Mouse (Mus musculus): ENCODE data around the gene Hs1bp3.

Gene Hs1bp3

GRCm38 (mm10) chr12:8364321-8364838, 51.1 kb downstream of the Hs1bp3 start:
- DNase-seq (ENCODE audit: low spot score): no peak

- DNase-seq (ENCODE audit: low spot score): no peak
These were observed 52.1 kb downstream of the Hs1bp3 start for GRCm38 (mm10) chr12:8365336-8365735.

GRCm38 (mm10) chr12:8365905-8366576, 52.8 kb downstream of the Hs1bp3 start:
- DNase-seq (ENCODE audit: low spot score): no peak

- no peak for DNase-seq (ENCODE audit: low spot score)
These were observed 53.5 kb downstream of the Hs1bp3 start for GRCm38 (mm10) chr12:8366688-8367087.

- no peak for DNase-seq (ENCODE audit: low spot score)
These were observed 58.7 kb downstream of the Hs1bp3 start for GRCm38 (mm10) chr12:8371746-8372510.

GRCm38 (mm10) chr12:8372511-8373180, 59.4 kb downstream of the Hs1bp3 start:
- no peak for DNase-seq (ENCODE audit: low spot score)

GRCm38 (mm10) chr12:8373741-8374140, 60.5 kb downstream of the Hs1bp3 start:
- DNase-seq (ENCODE audit: low spot score): no peak

GRCm38 (mm10) chr12:8377169-8377568, 63.9 kb downstream of the Hs1bp3 start:
- DNase-seq (ENCODE audit: low spot score): no peak

- no peak for DNase-seq (ENCODE audit: low spot score)
These were observed 64.9 kb downstream of the Hs1bp3 start for GRCm38 (mm10) chr12:8377955-8378620.

GRCm38 (mm10) chr12:8379795-8380521, 66.7 kb downstream of the Hs1bp3 start:
- DNase-seq (ENCODE audit: low spot score): no peak

GRCm38 (mm10) chr12:8380944-8381343, 67.7 kb downstream of the Hs1bp3 start:
- DNase-seq (ENCODE audit: low spot score): no peak

GRCm38 (mm10) chr12:8381940-8382339, 68.7 kb downstream of the Hs1bp3 start:
- DNase-seq (ENCODE audit: low spot score): no peak

GRCm38 (mm10) chr12:8383822-8384221, 70.6 kb downstream of the Hs1bp3 start:
- DNase-seq (ENCODE audit: low spot score): no peak

- DNase-seq (ENCODE audit: low spot score): no peak
These were observed 73.3 kb downstream of the Hs1bp3 start for GRCm38 (mm10) chr12:8386451-8387011.

- no peak for DNase-seq (ENCODE audit: low spot score)
These were observed 74.0 kb downstream of the Hs1bp3 start for GRCm38 (mm10) chr12:8387281-8387680.

GRCm38 (mm10) chr12:8388529-8389414, 75.5 kb downstream of the Hs1bp3 start:
- no peak for DNase-seq (ENCODE audit: low spot score)

- no peak for DNase-seq (ENCODE audit: low spot score)
These were observed 80.0 kb downstream of the Hs1bp3 start for GRCm38 (mm10) chr12:8393226-8393625.

Data from ovary, postnatal 10 days (tissue).